Mouse (Mus musculus) hindbrain, postnatal 0 days (tissue): ENCODE results near the gene Ocrl. TPM values are rescaled to one million over a fixed set of nuclear protein-coding genes. Genes with fewer than 3 reads are reported as not detected.

Source experiments
- ATAC-seq: fragments of 200-750 bp; cut with Nextera tagmentation; 2 replicates; pipeline ENCODE4 v1.8.0; 2017; ENCODE audit warnings: mild to moderate bottlenecking, moderate TSS enrichment, moderate library complexity
- DNase-seq: peaks from one replicate; pipeline ENCODE4 v3.0.0-alpha.2; 2015; ENCODE audit warnings: low spot score
- H3K27ac ChIP-seq: fragments of 300-500 bp; sonication (generic); 2 replicates; pipeline ENCODE4 v1.5.1; 2014; ENCODE audit warnings: mild to moderate bottlenecking
- H3K27me3 ChIP-seq: fragments of 300-500 bp; sonication (generic); 2 replicates; pipeline ENCODE4 v1.6.1; 2014; ENCODE audit warnings: low read length, mixed read lengths; ENCODE audit not compliant: insufficient read depth
- H3K36me3 ChIP-seq: fragments of 300-500 bp; sonication (generic); 2 replicates; pipeline ENCODE4 v1.6.1; 2014; ENCODE audit warnings: low read length, mixed read lengths; ENCODE audit not compliant: insufficient read depth
- H3K4me1 ChIP-seq: fragments of 300-500 bp; sonication (generic); 2 replicates; pipeline ENCODE4 v1.6.1; 2014; ENCODE audit warnings: antibody characterized with exemption, low read length, mixed read lengths; ENCODE audit not compliant: insufficient read depth
- H3K4me2 ChIP-seq: fragments of 300-500 bp; sonication (generic); 2 replicates; pipeline ENCODE4 v1.6.1; 2014; ENCODE audit warnings: low read depth, mild to moderate bottlenecking, low read length, moderate library complexity, mixed read lengths
- H3K4me3 ChIP-seq: fragments of 300-500 bp; sonication (generic); 2 replicates; pipeline ENCODE4 v1.5.1; 2014; ENCODE audit warnings: low read length
- H3K9ac ChIP-seq: fragments of 300-500 bp; sonication (generic); replicated peaks from 2 replicates; pipeline ENCODE4 v1.6.1; 2014; ENCODE audit warnings: mild to moderate bottlenecking, low read length, moderate library complexity, mixed read lengths
- H3K9me3 ChIP-seq: fragments of 300-500 bp; sonication (generic); 2 replicates; pipeline ENCODE4 v1.6.1; 2016; ENCODE audit warnings: low read length, mixed read lengths
- CTCF ChIP-seq: IDR thresholded peaks from 2 replicates; pipeline ENCODE4 v1.5.1; 2016; ENCODE audit warnings: antibody characterized with exemption, control low read depth, low read depth
- WGBS: fragments of 180-500 bp; shearing (Covaris S2); extraction: QIAGEN DNeasy Blood & Tissue Kit; methylation state at CpG from one replicate; pipeline ENCODE4 v1.1.7; 2014; 5-methylcytosine and 5-hydroxymethylcytosine counted together
- polyA plus RNA-seq: library from polyadenylated mRNA; unstranded; fragments of >200 nt; fragmentation: Nextera tagmentation; extraction: Ambion mirVana; gene quantifications from 2 replicates; pipeline ENCODE4 v1.2.1, GENCODE M21; 2015
- total RNA-seq: library from RNA; depleted of rRNA; stranded (reverse); fragments of >200 nt; gene quantifications from 2 replicates; pipeline ENCODE4 v1.2.3, GENCODE M21; 2014

Gene Ocrl
- total and polyA plus RNA-seq, 2 experiments from 2014 or later, result 25.2 to 33.9 TPM

- Histone ChIP-seq H3K27me3 (no peaks in the 10 kb centered on the region), H3K27ac (no peak overlapping the region), H3K9ac (no peak overlapping the region), H3K36me3 (no peaks in the 10 kb centered on the region; the same call in 1 of the 2 replicates), H3K4me2 (no peak overlapping the region), H3K4me1 (no peaks in the 10 kb centered on the region), H3K9me3 (no peaks in the 10 kb centered on the region), H3K4me3 (no peak overlapping the region)
- ATAC-seq (no peak), DNase-seq (no peak)
- WGBS, result 86% methylated on average over 11 of the region's 11 CpGs
- no peak for TF ChIP-seq CTCF
Measured at GRCm38 (mm10) chrX:47934352-47934751, 22.2 kb downstream of the Ocrl start.

GRCm38 (mm10) chrX:47936885-47937284, 24.7 kb downstream of the Ocrl start:
- DNase-seq (no peak), ATAC-seq (no peak)
- Histone ChIP-seq H3K9me3 (no peaks in the 10 kb centered on the region), H3K4me2 (no peak overlapping the region), H3K36me3 (no peaks in the 10 kb centered on the region; the same call in 1 of the 2 replicates), H3K4me3 (no peak overlapping the region), H3K27ac (no peak overlapping the region), H3K4me1 (no peaks in the 10 kb centered on the region), H3K9ac (no peak overlapping the region), H3K27me3 (no peaks in the 10 kb centered on the region)
- 60% methylated on average over 5 of the region's 5 CpGs for WGBS
- no peak for TF ChIP-seq CTCF

GRCm38 (mm10) chrX:47937740-47938139, 25.6 kb downstream of the Ocrl start:
- Histone ChIP-seq H3K4me3 (no peak overlapping the region), H3K4me2 (no peak overlapping the region), H3K9me3 (no peaks in the 10 kb centered on the region), H3K27ac (no peak overlapping the region), H3K4me1 (no peaks in the 10 kb centered on the region), H3K36me3 (no peaks in the 10 kb centered on the region; the same call in 1 of the 2 replicates), H3K27me3 (no peaks in the 10 kb centered on the region), H3K9ac (no peak overlapping the region)
- DNase-seq (peak; percentile 81), ATAC-seq (no peak)
- no peak for TF ChIP-seq CTCF
- 34% methylated on average over 2 of the region's 2 CpGs for WGBS

DNA sequence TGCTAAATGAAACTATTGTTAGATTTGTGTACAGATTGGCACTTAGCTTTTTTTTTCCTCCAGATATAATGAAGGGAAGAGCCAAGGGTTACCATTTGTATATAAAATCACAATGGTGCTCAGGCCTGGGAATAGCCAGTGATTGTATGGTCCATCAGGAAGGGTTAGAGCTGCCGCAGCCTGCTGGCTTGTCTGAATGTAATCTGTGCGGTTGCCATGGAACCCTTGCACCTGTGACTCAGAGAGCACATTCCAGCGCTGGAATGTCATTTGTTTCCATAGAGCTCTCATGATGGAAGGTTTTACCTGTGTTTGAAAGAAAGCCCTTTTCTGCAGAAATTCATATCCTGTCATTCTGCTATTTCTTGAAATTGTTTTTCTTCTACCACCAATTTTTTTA, 37.5 kb downstream of the Ocrl start:
- no peaks in the 10 kb centered on the region for H3K36me3 ChIP-seq
- ATAC-seq (no peak), DNase-seq (peak; percentile 44)
- H3K27me3 ChIP-seq, result no peaks in the 10 kb centered on the region
- H3K9ac ChIP-seq, result no peak overlapping the region
- no peak for TF ChIP-seq CTCF
- H3K4me3 ChIP-seq, result no peak overlapping the region
- H3K9me3 ChIP-seq, result no peaks in the 10 kb centered on the region
- H3K4me1 ChIP-seq, result no peaks in the 10 kb centered on the region
- no peak overlapping the region for H3K27ac ChIP-seq
- H3K4me2 ChIP-seq, result no peak overlapping the region
- 48% methylated on average over 3 of the region's 3 CpGs for WGBS

DNA sequence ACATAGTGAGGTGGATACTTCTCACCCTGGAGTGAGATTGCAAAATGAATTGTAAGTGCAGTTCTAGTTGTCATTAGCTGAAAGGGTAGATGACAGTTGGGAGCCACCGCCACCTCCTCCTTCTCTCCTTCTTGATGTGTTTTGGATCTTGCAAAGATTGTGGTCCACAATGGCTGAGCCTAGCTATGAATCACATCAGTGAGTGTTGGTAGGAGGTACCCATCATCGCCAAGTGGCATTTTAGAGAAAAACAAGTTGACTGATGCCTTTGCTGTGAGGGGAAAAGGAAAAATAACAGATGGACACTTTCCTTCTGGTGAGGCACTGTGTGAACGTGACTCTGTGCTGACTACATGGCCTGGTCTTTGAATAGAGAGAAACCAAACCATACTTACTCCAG, 50.4 kb downstream of the Ocrl start:
- Histone ChIP-seq H3K27ac (no peak overlapping the region), H3K4me3 (no peak overlapping the region), H3K9me3 (no peaks in the 10 kb centered on the region), H3K27me3 (no peaks in the 10 kb centered on the region), H3K4me1 (no peaks in the 10 kb centered on the region), H3K9ac (no peak overlapping the region), H3K4me2 (no peak overlapping the region), H3K36me3 (no peaks in the 10 kb centered on the region)
- WGBS, result 85% methylated on average over 3 of the region's 3 CpGs
- ATAC-seq, result no peak
- no peak for TF ChIP-seq CTCF
- no peak for DNase-seq

DNA sequence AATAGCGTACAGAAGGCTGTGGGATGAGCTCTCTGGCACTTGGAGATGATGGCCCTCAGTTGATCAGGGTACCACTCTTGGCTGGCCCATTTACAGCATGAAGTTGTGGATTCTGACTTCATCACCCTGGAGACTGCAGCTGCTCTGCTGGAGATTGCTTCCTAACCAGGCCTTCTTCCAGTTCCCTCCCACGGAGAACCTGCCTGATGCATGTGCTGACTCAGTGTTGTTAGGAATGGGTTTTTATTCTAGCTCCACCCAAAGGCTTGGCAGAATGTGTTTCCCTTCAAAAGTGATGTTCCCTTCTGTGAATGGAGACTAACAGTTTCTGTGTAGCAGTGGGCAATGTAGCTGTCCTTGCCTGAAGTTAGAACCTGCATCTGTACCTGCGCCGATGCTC, 58.2 kb downstream of the Ocrl start:
- no peaks in the 10 kb centered on the region for H3K36me3 ChIP-seq
- TF ChIP-seq CTCF, result no peak
- DNase-seq (no peak), ATAC-seq (no peak)
- no peak overlapping the region for H3K27ac ChIP-seq
- H3K4me3 ChIP-seq, result no peak overlapping the region
- WGBS, result 88% methylated on average over 4 of the region's 4 CpGs
- no peak overlapping the region for H3K9ac ChIP-seq
- H3K9me3 ChIP-seq, result no peaks in the 10 kb centered on the region
- no peaks in the 10 kb centered on the region for H3K4me1 ChIP-seq
- no peak overlapping the region for H3K4me2 ChIP-seq
- no peaks in the 10 kb centered on the region for H3K27me3 ChIP-seq

DNA sequence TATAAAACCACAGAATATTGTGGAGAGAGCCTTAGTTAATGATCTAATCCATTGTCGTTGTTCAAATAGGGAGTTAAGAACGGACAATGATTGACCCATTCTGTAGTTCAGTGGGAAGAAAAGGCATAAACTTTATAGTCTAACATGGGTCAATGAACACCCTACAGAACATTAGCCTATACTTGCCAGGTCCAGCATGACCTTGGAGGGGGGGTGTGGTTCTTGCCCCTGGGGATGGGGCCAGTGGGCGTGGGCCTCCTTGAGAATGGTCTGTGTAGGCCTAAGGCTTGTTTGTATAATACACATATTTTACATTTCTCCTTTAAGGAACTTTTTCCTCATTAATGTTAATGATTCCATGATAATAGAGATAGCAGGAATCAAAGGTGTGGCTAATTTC, 58.7 kb downstream of the Ocrl start:
- no peak overlapping the region for H3K27ac ChIP-seq
- no peaks in the 10 kb centered on the region for H3K27me3 ChIP-seq
- H3K9ac ChIP-seq, result no peak overlapping the region
- DNase-seq (no peak), ATAC-seq (no peak)
- WGBS, result 90% methylated on average over 3 of the region's 3 CpGs
- H3K4me2 ChIP-seq, result no peak overlapping the region
- H3K36me3 ChIP-seq, result no peaks in the 10 kb centered on the region
- H3K9me3 ChIP-seq, result no peaks in the 10 kb centered on the region
- H3K4me1 ChIP-seq, result no peaks in the 10 kb centered on the region
- TF ChIP-seq CTCF, result no peak
- H3K4me3 ChIP-seq, result no peak overlapping the region
